Mouse (Mus musculus) liver, embryonic 11.5 days (tissue): ENCODE data around the gene Rai1. TPM values are rescaled to one million over a fixed set of nuclear protein-coding genes. Genes with fewer than 3 reads are reported as not detected.

Source experiments
- ATAC-seq: fragments of 200-750 bp; cut with Nextera tagmentation; replicated peaks from 2 replicates; pipeline ENCODE4 v1.8.0; 2017; ENCODE audit warnings: moderate number of reproducible peaks, mild to moderate bottlenecking, moderate TSS enrichment, moderate library complexity; ENCODE audit not compliant: low FRiP score
- DNase-seq: peaks from one replicate; pipeline ENCODE4 v3.0.0-alpha.2; 2017; ENCODE audit warnings: low spot score
- H3K27ac ChIP-seq: fragments of 300-500 bp; sonication (generic); 2 replicates; pipeline ENCODE4 v1.5.1; 2014; ENCODE audit warnings: mild to moderate bottlenecking, low read depth, low read length, control low read depth
- H3K27me3 ChIP-seq: fragments of 300-500 bp; sonication (generic); replicated peaks from 2 replicates; pipeline ENCODE4 v1.6.1; 2014; ENCODE audit warnings: low read length, mixed read lengths; ENCODE audit not compliant: control insufficient read depth, insufficient read depth
- H3K36me3 ChIP-seq: fragments of 300-500 bp; sonication (generic); 2 replicates; pipeline ENCODE4 v1.6.1; 2014; ENCODE audit warnings: mild to moderate bottlenecking, low read length, moderate library complexity, mixed read lengths; ENCODE audit not compliant: control insufficient read depth, insufficient read depth
- H3K4me1 ChIP-seq: fragments of 300-500 bp; sonication (generic); replicated peaks from 2 replicates; pipeline ENCODE4 v1.6.1; 2014; ENCODE audit warnings: low read length, mixed read lengths; ENCODE audit not compliant: control insufficient read depth, insufficient read depth
- H3K4me2 ChIP-seq: fragments of 300-500 bp; sonication (generic); 2 replicates; pipeline ENCODE4 v1.6.1; 2014; ENCODE audit warnings: mild to moderate bottlenecking, control low read depth, moderate library complexity
- H3K4me3 ChIP-seq: fragments of 300-500 bp; sonication (generic); 2 replicates; pipeline ENCODE4 v1.5.1; 2014; ENCODE audit warnings: low read depth, low read length, control low read depth
- H3K9ac ChIP-seq: fragments of 300-500 bp; sonication (generic); 2 replicates; pipeline ENCODE4 v1.6.1; 2014; ENCODE audit warnings: low read depth, low read length, control low read depth
- H3K9me3 ChIP-seq: fragments of 300-500 bp; sonication (generic); 2 replicates; pipeline ENCODE4 v1.6.1; 2016; ENCODE audit warnings: low read length, inconsistent platforms, mixed read lengths; ENCODE audit not compliant: control insufficient read depth
- WGBS: fragments of 180-500 bp; shearing (Covaris S2); extraction: QIAGEN DNeasy Blood & Tissue Kit; methylation state at CpG from one replicate; pipeline ENCODE4 v1.1.7; 2014; 5-methylcytosine and 5-hydroxymethylcytosine counted together
- polyA plus RNA-seq: library from polyadenylated mRNA; unstranded; fragments of >200 nt; fragmentation: Nextera tagmentation; extraction: Ambion mirVana; gene quantifications from 2 replicates; pipeline ENCODE4 v1.2.1, GENCODE M21; 2014

Rai1 gene
- polyA plus RNA-seq, 1 experiment from 2014 or later = 24.2 TPM

DNA sequence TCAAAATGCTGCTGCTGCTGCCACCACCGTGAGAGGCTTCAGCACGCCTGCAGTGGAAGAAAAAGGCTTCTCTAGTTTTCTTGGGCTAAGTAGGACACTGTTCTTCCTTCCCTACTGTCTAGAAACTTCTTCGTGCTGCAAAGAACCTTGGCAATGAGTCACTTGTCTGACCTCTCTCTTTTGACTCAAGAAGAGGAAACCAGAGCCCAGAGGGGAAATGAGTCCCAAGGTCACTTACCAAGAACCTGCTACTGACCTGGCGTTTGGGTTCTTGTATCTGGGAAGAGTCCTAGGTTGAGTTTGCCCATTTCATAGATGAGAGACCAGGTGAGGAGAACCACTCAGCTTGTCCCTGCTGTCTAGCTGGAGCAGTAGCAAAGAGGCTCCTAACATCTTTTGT is 38.3 kb downstream of the Rai1 start:
- no peak overlapping the region for H3K4me3 ChIP-seq
- H3K9me3 ChIP-seq = no peaks in the 10 kb centered on the region
- 70% methylated on average over 4 of the region's 4 CpGs for WGBS
- peaks cover 29% of the 10 kb centered on the region for H3K4me1 ChIP-seq
- H3K27me3 ChIP-seq = no peaks in the 10 kb centered on the region; the same call in 1 of the 2 replicates
- H3K4me2 ChIP-seq = no peak overlapping the region
- no peak for DNase-seq
- H3K36me3 ChIP-seq = peaks cover 13% of the 10 kb centered on the region
- no peak overlapping the region for H3K27ac ChIP-seq
- no peak overlapping the region for H3K9ac ChIP-seq
- no peak for ATAC-seq

GRCm38 (mm10) chr11:60146170-60146569 is 41.4 kb downstream of the Rai1 start:
- Histone ChIP-seq H3K4me1 (peaks cover 18% of the 10 kb centered on the region), H3K27me3 (no peaks in the 10 kb centered on the region), H3K27ac (no peak overlapping the region), H3K4me2 (no peak overlapping the region), H3K9ac (no peak overlapping the region), H3K4me3 (no peak overlapping the region), H3K36me3 (peaks cover 13% of the 10 kb centered on the region), H3K9me3 (no peaks in the 10 kb centered on the region)
- ATAC-seq (no peak), DNase-seq (no peak)
- WGBS = 86% methylated on average over 4 of the region's 4 CpGs

- no peak for ATAC-seq
- Histone ChIP-seq H3K27ac (no peak overlapping the region), H3K9ac (no peak overlapping the region), H3K4me1 (peaks cover 16% of the 10 kb centered on the region), H3K4me3 (no peak overlapping the region), H3K27me3 (no peaks in the 10 kb centered on the region), H3K4me2 (no peak overlapping the region), H3K9me3 (no peaks in the 10 kb centered on the region), H3K36me3 (peaks cover 13% of the 10 kb centered on the region)
- no peak for DNase-seq
- 79% methylated on average over 5 of the region's 5 CpGs for WGBS
Measured at GRCm38 (mm10) chr11:60148591-60148990, 43.8 kb downstream of the Rai1 start.

DNA sequence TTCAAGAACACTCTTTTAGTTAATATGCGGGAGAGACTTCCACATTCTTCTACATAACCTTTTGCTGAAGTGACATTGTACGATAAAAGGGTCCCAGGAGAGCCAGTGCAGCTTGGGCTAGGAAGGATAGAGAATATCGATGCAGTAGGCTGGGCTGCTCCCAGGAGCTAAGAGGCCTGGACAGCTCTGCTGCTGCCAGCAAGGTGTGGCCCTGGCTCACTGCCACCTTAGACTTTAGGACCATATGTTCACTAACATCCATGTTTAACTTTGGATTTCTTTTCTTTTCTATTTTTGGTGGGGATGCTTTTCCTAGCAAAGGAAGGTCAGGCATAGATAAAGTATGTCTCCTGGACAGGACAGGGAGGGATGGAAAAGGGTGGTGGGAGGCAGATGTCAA is 44.3 kb downstream of the Rai1 start:
- 92% methylated on average over 3 of the region's 3 CpGs for WGBS
- no peak for ATAC-seq
- H3K4me1 ChIP-seq = peaks cover 16% of the 10 kb centered on the region

DNA sequence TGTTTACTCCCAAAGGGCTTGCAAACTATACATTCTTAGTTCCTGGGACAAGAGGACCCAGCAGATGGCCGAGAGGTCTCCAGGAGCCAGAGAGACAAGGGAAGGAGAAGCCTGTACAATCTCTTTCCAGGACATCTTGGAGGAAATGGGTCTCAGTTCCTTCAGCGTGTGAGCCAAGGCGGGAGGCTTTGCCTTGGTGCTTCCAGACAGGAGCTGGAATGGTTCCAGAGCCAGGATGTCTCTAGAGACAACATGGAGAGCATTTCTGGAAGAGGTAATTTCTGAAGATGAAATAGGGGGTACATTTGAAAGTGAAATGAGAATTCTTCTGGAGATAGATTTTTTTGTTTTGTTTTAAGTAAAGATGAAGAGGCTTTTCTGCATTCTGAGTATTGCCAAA is 45.9 kb downstream of the Rai1 start:
- H3K4me1 ChIP-seq = peaks cover 16% of the 10 kb centered on the region
- no peaks in the 10 kb centered on the region for H3K9me3 ChIP-seq
- peaks cover 9% of the 10 kb centered on the region for H3K36me3 ChIP-seq
- H3K27ac ChIP-seq = no peak overlapping the region
- DNase-seq (no peak), ATAC-seq (no peak)
- no peaks in the 10 kb centered on the region for H3K27me3 ChIP-seq
- H3K9ac ChIP-seq = no peak overlapping the region
- no peak overlapping the region for H3K4me2 ChIP-seq
- H3K4me3 ChIP-seq = no peak overlapping the region
- 90% methylated on average over 3 of the region's 3 CpGs for WGBS

More for the DNA sequence above, 44.3 kb downstream of the Rai1 start:
- H3K9ac ChIP-seq = no peak overlapping the region
- DNase-seq = no peak
- H3K27ac ChIP-seq = no peak overlapping the region
- H3K4me3 ChIP-seq = no peak overlapping the region
- H3K4me2 ChIP-seq = no peak overlapping the region
- H3K36me3 ChIP-seq = peaks cover 13% of the 10 kb centered on the region
- no peaks in the 10 kb centered on the region for H3K27me3 ChIP-seq
- H3K9me3 ChIP-seq = no peaks in the 10 kb centered on the region

- Histone ChIP-seq H3K4me3 (no peak overlapping the region), H3K36me3 (peaks cover 4% of the 10 kb centered on the region; the same call in 1 of the 2 replicates), H3K9me3 (no peaks in the 10 kb centered on the region), H3K27ac (no peak overlapping the region), H3K4me2 (no peak overlapping the region), H3K4me1 (peaks cover 16% of the 10 kb centered on the region), H3K27me3 (no peaks in the 10 kb centered on the region), H3K9ac (no peak overlapping the region)
- DNase-seq (no peak), ATAC-seq (no peak)
- 68% methylated on average over 1 of the region's 1 CpGs for WGBS
Measured at GRCm38 (mm10) chr11:60152339-60152738, 47.5 kb downstream of the Rai1 start.

GRCm38 (mm10) chr11:60153936-60154335 is 49.1 kb downstream of the Rai1 start:
- no peak for ATAC-seq
- H3K27me3 ChIP-seq = no peaks in the 10 kb centered on the region
- H3K36me3 ChIP-seq = peaks cover 4% of the 10 kb centered on the region; the same call in 1 of the 2 replicates
- H3K9ac ChIP-seq = no peak overlapping the region
- peaks cover 23% of the 10 kb centered on the region for H3K4me1 ChIP-seq
- no peak for DNase-seq
- WGBS = 98% methylated on average over 3 of the region's 3 CpGs
- H3K27ac ChIP-seq = no peak overlapping the region
- no peaks in the 10 kb centered on the region for H3K9me3 ChIP-seq
- no peak overlapping the region for H3K4me3 ChIP-seq
- H3K4me2 ChIP-seq = no peak overlapping the region

DNA sequence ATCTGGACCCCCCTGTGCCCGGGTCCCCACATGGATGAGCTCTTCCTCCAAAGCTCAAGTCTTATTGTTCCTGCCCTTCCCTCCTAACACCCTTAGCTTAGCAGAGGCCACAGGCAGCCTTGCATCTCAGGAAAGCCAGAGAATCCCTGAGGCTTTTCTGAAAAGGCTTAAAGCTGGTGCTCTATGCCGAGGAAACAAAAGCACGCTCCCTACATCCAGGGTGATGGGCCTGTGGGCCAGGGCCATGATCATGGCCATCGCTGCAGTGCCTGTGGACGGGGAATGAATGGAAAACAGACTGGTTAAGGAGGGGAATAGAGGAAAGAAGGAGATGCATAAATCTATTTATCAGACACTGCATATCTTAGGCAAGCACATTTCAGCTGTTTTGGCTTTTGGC is 50.9 kb downstream of the Rai1 start:
- Histone ChIP-seq H3K4me2 (no peak overlapping the region), H3K4me1 (peaks cover 34% of the 10 kb centered on the region), H3K4me3 (no peak overlapping the region), H3K27ac (no peak overlapping the region), H3K9me3 (no peaks in the 10 kb centered on the region), H3K9ac (no peak overlapping the region), H3K36me3 (peaks cover 5% of the 10 kb centered on the region; the same call in 1 of the 2 replicates), H3K27me3 (no peaks in the 10 kb centered on the region)
- WGBS = 82% methylated on average over 5 of the region's 5 CpGs
- DNase-seq (no peak), ATAC-seq (no peak)

DNA sequence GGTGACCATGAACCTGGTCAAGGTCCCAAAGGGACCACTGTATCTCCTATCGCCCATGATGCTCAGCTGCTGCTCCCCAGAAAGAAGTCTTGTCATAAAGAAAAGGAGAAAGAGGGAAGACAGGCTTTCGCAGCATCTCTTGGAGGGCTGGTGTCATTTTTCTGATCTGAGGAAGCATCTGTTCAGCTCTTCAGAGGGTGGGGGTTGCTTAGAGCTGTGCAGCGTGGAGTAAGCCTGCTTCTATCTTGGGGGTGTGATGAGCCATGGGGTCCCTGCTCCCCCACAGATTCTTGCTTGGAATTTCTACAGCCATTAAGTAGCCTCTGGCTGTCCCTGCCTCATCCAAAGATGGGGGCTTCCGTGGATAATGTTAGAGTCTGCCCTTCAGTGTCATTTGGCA is 53.5 kb downstream of the Rai1 start:
- Histone ChIP-seq H3K27ac (no peak overlapping the region), H3K27me3 (no peaks in the 10 kb centered on the region), H3K4me1 (peaks cover 32% of the 10 kb centered on the region), H3K36me3 (peaks cover 9% of the 10 kb centered on the region; the same call in 1 of the 2 replicates), H3K9me3 (no peaks in the 10 kb centered on the region), H3K4me3 (no peak overlapping the region), H3K4me2 (no peak overlapping the region), H3K9ac (no peak overlapping the region)
- 77% methylated on average over 4 of the region's 4 CpGs for WGBS
- no peak for DNase-seq
- ATAC-seq = no peak
